18 mouse cellular contexts compared by ENCODE assay signal in genomic region chr4:101400025-101400594, GRCm38 (mm10).
"Had no signal": no experiment of that assay in that cellular context is flagged by ENCODE, and none has a peak within 500 bp of the region (broad histone marks: within the 10 kb centered on the region; RNA-seq: fewer than 3 reads in every experiment).

No protein-coding gene starts in this region.

- DNase-seq: kidney, adult 11 months; kidney, adult 9 months; kidney, postnatal 36 days; lung, embryonic 14.5 days; lung, postnatal 14 days; retina, postnatal 1 day; right cerebral cortex, postnatal 4 days; spleen, adult 18-20 months; thymus, adult 2 months; thymus, postnatal 25 days had no signal

- H3K4me3 ChIP-seq: limb, embryonic 13.5 days; midbrain, embryonic 12.5 days; neural tube, embryonic 13.5 days; stomach, embryonic 15.5 days had no signal

- H3K27ac ChIP-seq: kidney, postnatal 0 days; limb, embryonic 13.5 days; macrophage; midbrain, embryonic 12.5 days; neural tube, embryonic 13.5 days; stomach, embryonic 15.5 days had no signal

- H3K4me2 ChIP-seq: limb, embryonic 13.5 days; lung, embryonic 14.5 days; midbrain, embryonic 12.5 days; neural tube, embryonic 13.5 days; stomach, embryonic 15.5 days had no signal

- H3K9ac ChIP-seq: limb, embryonic 13.5 days; lung, embryonic 14.5 days; midbrain, embryonic 12.5 days; neural tube, embryonic 13.5 days; stomach, embryonic 15.5 days had no signal

- H3K9me3 ChIP-seq: limb, embryonic 13.5 days; midbrain, embryonic 12.5 days; neural tube, embryonic 13.5 days; stomach, embryonic 15.5 days had no signal

- H3K36me3 ChIP-seq: limb, embryonic 13.5 days; midbrain, embryonic 12.5 days; neural tube, embryonic 13.5 days; stomach, embryonic 15.5 days had no signal

- H3K4me1 ChIP-seq: midbrain, embryonic 12.5 days; neural tube, embryonic 13.5 days; stomach, embryonic 15.5 days had no signal

- ATAC-seq: inflammation-experienced regulatory T-cells, adult 6 months; midbrain, embryonic 16.5 days had no signal

- H3K27me3 ChIP-seq: limb, embryonic 13.5 days; midbrain, embryonic 12.5 days; neural tube, embryonic 13.5 days; stomach, embryonic 15.5 days had no signal
